Mouse (Mus musculus) cortical plate, adult 2 months (tissue): ENCODE measurements around the gene Zap70.

Experiments used
- CTCF ChIP-seq: fragments of 200-500 bp; IDR thresholded peaks from 2 replicates; pipeline ENCODE4 v1.5.1; 2011; ENCODE audit warnings: mild to moderate bottlenecking, control low read depth, low read length; ENCODE audit not compliant: insufficient read depth; ENCODE audit errors: extremely low read depth
- POLR2A ChIP-seq: fragments of 200-500 bp; IDR thresholded peaks from 2 replicates; pipeline ENCODE4 v1.6.1; 2011; ENCODE audit warnings: mild to moderate bottlenecking, low read length, control low read depth; ENCODE audit not compliant: insufficient read depth; ENCODE audit errors: extremely low read depth

GRCm38 (mm10) chr1:36753932-36754675, 7.5 kb upstream of the Zap70 start:
- TF ChIP-seq CTCF (no peak), POLR2A (no peak)
